Mouse (Mus musculus) spleen, adult 18-20 months (tissue): ENCODE data around the gene Ust.
"Not testable (repeated sequence)": the region's sequence is repeated elsewhere in the genome, so short reads cannot be mapped to it uniquely, and the experiment has no call there.

Experiments used
- DNase-seq, 2 experiments: peaks; one replicate each; pipeline ENCODE4 v3.0.0; 2022; ENCODE audit warnings: mixed read lengths in 2 of 2

The Ust gene

GRCm38 (mm10) chr10:8518141-8519013 lies at the start of gene Ust:
TSS of gene Ust (minus strand) at chr10:8518825.
- peak; percentile 37 to 48 for DNase-seq

GRCm38 (mm10) chr10:8561366-8561765 lies 42.7 kb upstream of the Ust start:
- DNase-seq = no peak

GRCm38 (mm10) chr10:8559566-8559965 lies 40.9 kb upstream of the Ust start:
- DNase-seq = not testable (repeated sequence)

GRCm38 (mm10) chr10:8552239-8552638 lies 33.6 kb upstream of the Ust start:
- DNase-seq = not testable (repeated sequence)

- not testable (repeated sequence) for DNase-seq
Measured at GRCm38 (mm10) chr10:8551601-8552000, 33.0 kb upstream of the Ust start.

GRCm38 (mm10) chr10:8541514-8541913 lies 22.9 kb upstream of the Ust start:
- no peak for DNase-seq

GRCm38 (mm10) chr10:8535445-8535844 lies 16.8 kb upstream of the Ust start:
- no peak for DNase-seq

GRCm38 (mm10) chr10:8531651-8532050 lies 13.0 kb upstream of the Ust start:
- no peak for DNase-seq

- no peak for DNase-seq
Measured at GRCm38 (mm10) chr10:8530505-8531051, 12.0 kb upstream of the Ust start.

- DNase-seq = no peak
Measured at GRCm38 (mm10) chr10:8529173-8529572, 10.5 kb upstream of the Ust start.

GRCm38 (mm10) chr10:8525354-8525753 lies 6.7 kb upstream of the Ust start:
- DNase-seq = no peak

GRCm38 (mm10) chr10:8521536-8521935 lies 2.9 kb upstream of the Ust start:
- no peak for DNase-seq

GRCm38 (mm10) chr10:8520766-8521395 lies 2.3 kb upstream of the Ust start:
- no peak for DNase-seq

GRCm38 (mm10) chr10:8519014-8519491 lies 428 bp upstream of the Ust start:
- DNase-seq = peak in 1 of 2 experiments; percentile 19

- no peak for DNase-seq
Measured at GRCm38 (mm10) chr10:8517591-8518140, 959 bp downstream of the Ust start.

- no peak for DNase-seq
Measured at GRCm38 (mm10) chr10:8516916-8517524, 1.6 kb downstream of the Ust start.

- no peak for DNase-seq
Measured at GRCm38 (mm10) chr10:8513690-8514089, 4.9 kb downstream of the Ust start.

- no peak for DNase-seq
Measured at GRCm38 (mm10) chr10:8512222-8512621, 6.4 kb downstream of the Ust start.

GRCm38 (mm10) chr10:8511760-8512159 lies 6.9 kb downstream of the Ust start:
- DNase-seq = no peak

GRCm38 (mm10) chr10:8506247-8506573 lies 12.4 kb downstream of the Ust start:
- no peak for DNase-seq

- DNase-seq = no peak
Measured at GRCm38 (mm10) chr10:8505346-8506246, 13.0 kb downstream of the Ust start.

- no peak for DNase-seq
Measured at GRCm38 (mm10) chr10:8504832-8505231, 13.8 kb downstream of the Ust start.
